Mouse (Mus musculus): ENCODE measurements around the gene Fermt1.

DNA sequence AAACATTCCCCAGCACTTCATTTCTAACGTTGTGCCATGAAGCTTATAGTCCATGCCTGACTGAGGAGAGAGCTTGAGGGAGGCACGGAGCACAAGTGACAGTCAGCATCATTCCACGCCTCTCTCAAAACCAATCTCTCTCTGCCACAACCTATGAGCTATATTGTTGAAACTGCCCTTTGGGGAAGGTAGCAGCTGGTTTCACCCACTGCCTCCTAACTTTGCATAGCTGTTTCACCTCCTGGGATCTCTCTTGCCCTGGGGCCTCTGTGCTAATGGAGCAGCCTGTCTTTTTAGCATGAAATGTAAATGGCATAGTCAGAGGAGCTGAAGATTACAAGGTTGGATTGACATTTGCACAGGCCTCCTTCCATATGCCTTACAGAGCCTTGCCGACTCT, 43.6 kb downstream of the Fermt1 start:
- TF ChIP-seq POLR2A (IDR thresholded peaks at IDR 0.05; ENCODE audit: borderline replicate concordance, extremely low read depth, insufficient read depth, insufficient read length, poor library complexity, severe bottlenecking) (no peak), CTCF (IDR thresholded peaks at IDR 0.05; ENCODE audit: borderline replicate concordance, extremely low read depth, insufficient read depth, insufficient read length) (no peak)

Data from brain, embryonic 14.5 days (tissue).